Mouse (Mus musculus): ENCODE results near the gene D8Ertd738e.

DNA sequence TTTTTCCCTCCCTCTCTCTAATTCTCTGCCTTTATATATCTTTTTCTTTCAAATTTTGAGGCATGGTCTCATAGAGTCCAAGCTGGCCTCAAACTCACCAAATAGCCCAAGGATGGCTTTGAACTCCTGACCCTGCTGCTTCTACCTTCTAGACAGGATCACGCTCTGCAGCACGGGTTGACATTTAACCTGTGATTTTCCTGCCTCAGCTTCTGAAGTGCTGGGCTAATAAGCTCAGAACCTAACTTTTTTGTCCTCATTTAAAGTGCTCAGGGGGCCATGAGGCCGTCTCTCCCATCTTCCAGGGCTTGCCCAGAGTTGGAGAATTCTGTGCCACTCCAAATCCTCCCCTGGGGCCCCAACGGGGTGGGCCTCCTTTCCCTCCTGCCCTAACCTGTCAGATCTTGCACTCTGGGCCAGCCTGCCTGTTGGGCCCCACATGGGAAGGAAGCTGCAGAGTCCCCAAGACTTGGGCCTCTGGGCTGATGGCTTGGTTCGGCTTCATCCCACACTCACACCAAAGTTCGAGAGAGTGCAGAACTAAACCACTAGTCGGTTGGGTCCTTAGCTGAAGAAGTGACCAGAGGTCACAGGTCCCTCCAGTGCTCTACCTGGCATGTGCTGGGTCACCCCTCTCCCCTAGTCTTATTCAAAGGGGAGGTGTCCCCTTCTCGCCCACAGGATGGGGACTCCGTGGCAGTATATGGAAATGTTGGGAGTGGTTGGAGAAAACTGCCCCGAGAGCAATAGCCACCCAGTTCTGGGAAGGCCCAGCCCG is 50.0 kb downstream of the D8Ertd738e start:
- no peak for TF ChIP-seq POLR2A (IDR thresholded peaks at IDR 0.05; ENCODE audit: borderline replicate concordance, extremely low read depth, low read depth, low read length)
- no peak for TF ChIP-seq CTCF (IDR thresholded peaks at IDR 0.05; ENCODE audit: insufficient read depth, low read length)
